Mouse (Mus musculus): ENCODE data around the gene Prss41.
A peak's percentile ranks its signal among the peaks of the same experiment; 100 is the strongest.
"Not testable (repeated sequence)": the region's sequence is repeated elsewhere in the genome, so short reads cannot be mapped to it uniquely, and the experiment has no call there.

Prss41 gene

GRCm38 (mm10) chr17:23843812-23844273, at the start of gene Prss41, which contains the start of gene Prss32:
TSS of gene Prss41 (minus strand) at chr17:23844172.
TSS of gene Prss32 (plus strand) at chr17:23843855.
- DNase-seq (ENCODE audit: low spot score): peak; percentile 73

- not testable (repeated sequence) for DNase-seq (ENCODE audit: low spot score)
Observed at GRCm38 (mm10) chr17:23880576-23880975, 36.6 kb upstream of the Prss41 start, which contains the start of the genes Dcpp1 and Dcpp2. TSS of gene Dcpp1 (plus strand) at chr17:23880876. TSS of gene Dcpp2 (plus strand) at chr17:23880880.

DNA sequence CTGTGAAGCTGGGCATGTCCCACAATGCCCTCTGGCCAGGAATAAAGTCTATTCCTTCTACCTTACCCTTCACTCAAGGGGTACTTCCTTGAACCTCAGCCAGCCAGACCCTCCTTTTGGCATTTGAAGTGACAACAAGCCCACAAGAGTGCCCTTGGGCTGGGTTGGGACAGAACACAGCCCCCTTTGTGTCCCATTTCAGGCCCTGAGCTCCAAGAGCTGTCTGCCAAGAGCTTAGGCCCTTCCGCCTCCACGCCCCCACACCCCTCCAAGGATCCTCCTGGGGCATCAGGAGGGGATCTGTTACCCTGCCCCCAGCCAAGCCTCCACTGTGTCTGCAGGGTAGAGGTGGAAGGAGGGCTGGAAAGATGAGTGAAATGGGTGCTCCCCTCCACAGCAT, 33.2 kb upstream of the Prss41 start:
- DNase-seq (ENCODE audit: low spot score): no peak

GRCm38 (mm10) chr17:23876741-23877140, 32.8 kb upstream of the Prss41 start:
- DNase-seq (ENCODE audit: low spot score): no peak

- peak; percentile 86 for DNase-seq (ENCODE audit: low spot score)
Observed at GRCm38 (mm10) chr17:23873884-23874856, 30.2 kb upstream of the Prss41 start.

DNA sequence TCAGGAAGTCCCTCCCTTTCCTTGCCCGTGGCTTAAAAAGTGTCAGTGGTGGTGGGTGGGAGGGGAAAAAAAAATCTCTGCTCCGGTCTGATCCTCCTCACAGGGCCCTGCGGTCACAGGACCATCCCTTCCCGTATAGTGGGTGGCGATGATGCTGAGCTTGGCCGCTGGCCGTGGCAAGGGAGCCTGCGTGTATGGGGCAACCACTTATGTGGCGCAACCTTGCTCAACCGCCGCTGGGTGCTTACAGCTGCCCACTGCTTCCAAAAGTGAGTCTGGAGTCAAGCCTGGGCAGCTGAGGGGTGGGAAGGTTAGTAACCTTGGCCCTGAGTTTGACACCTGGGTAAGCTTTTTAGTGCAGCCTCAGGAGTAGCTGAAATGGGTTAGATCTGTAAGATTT, 24.5 kb upstream of the Prss41 start:
- DNase-seq (ENCODE audit: low spot score): no peak

GRCm38 (mm10) chr17:23867756-23868155, 23.8 kb upstream of the Prss41 start, which contains the start of gene Prss21:
TSS of gene Prss21 (plus strand) at chr17:23868056.
- DNase-seq (ENCODE audit: low spot score): no peak

DNA sequence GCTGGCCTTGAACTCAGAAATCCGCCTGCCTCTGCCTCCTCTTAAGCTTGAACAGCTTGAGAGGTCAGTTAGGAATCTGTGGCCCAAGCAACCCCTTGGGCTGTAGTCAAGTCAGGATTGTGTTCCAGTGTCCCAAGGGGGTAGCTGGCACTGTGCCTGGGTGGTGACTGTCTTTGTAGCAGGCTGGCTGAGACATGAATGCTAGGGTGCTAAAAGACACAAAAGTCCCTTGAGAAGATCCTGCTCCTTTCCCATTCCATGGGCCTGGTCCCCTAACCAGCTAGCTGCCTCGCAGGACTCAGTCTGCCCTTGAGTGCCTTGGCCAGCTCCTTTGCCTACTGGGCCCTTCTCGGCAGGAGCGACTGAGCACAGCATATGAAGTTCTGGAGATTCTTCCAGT, 19.0 kb upstream of the Prss41 start:
- no peak for DNase-seq (ENCODE audit: low spot score)

DNA sequence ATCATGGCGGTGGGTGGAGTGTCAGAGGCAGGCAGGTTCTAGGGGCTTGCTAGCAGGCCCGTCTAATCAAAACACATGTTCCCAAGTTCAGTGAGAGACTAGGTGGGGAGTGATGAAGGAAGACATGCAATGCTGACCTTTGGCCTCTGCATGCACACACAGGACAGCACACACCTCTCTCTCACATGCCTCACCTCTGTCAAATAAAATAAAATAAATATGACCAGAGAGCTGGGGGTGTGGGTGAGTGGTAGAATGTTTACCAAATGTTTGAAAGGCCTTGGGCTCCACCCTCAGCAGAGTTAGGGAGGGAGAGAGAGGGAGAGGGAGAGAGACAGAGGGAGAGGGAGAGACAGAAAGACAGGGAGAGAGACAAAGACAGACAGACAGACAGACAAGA, 13.9 kb upstream of the Prss41 start:
- DNase-seq (ENCODE audit: low spot score): no peak

GRCm38 (mm10) chr17:23857193-23857592, 13.2 kb upstream of the Prss41 start:
- no peak for DNase-seq (ENCODE audit: low spot score)

DNA sequence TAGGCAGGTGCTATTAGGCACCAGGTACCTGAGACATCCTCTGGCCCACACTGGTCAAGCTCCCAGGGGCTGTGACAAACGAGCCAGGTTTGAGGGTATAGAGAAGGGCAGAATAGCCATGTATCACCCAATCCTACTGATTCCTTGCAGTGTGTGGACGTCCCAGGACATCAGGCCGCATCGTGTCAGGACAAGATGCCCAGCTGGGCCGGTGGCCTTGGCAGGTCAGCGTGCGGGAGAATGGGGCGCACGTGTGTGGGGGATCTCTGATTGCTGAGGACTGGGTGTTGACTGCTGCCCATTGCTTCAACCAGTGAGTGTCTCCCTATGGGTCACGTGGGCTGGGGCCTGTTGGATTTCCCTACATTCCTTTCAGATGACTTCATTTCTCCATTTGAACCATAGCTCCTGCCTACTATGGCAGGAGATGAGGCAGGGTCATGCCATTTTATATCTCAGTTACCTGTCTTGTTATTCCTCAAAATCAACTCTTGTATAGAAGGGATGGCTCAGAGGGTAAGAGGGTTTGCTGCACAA, 10.3 kb upstream of the Prss41 start:
- no peak for DNase-seq (ENCODE audit: low spot score)

DNA sequence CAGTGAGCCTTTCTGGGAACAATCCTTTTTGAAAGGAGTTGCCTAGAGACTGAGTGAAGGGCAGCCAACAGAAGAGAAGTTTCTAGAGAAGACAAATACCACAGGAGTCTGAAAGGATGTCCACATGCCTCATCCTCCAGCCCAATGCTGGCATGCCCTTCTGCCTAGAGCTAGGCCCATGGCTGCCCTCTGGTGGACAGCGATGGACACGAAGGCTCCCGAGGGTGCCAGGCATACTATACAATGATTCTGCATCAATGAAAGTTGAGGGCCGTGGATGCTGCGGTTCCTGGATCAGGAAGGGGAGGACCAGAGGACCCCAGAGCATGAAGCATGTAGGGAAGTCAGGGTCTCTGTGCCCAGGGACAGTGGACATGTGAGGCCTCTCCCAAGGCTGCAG, 9.3 kb upstream of the Prss41 start:
- peak; percentile 74 for DNase-seq (ENCODE audit: low spot score)

GRCm38 (mm10) chr17:23850853-23851749, 7.1 kb upstream of the Prss41 start:
- peak; percentile 86 for DNase-seq (ENCODE audit: low spot score)

DNA sequence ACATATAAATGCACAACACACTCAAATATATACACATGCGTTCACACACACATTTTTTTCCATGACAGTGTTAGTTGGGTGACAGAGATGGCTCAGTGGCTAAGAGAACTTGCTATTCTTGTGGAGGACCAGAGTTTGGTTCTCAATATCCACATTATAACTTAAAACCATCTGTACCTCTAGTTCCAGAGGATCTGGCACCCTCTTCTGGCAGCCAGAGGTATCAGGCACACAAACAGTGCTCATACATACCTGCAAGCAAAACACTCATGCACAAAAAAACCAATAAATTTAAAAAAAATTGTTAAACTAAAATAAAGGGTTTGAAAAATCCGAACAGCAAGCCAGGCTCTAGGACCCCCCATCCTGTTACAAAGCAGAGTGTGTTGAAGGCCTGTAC, 6.1 kb upstream of the Prss41 start:
- no peak for DNase-seq (ENCODE audit: low spot score)

- DNase-seq (ENCODE audit: low spot score): no peak
Observed at GRCm38 (mm10) chr17:23843141-23843811, 696 bp downstream of the Prss41 start.

- DNase-seq (ENCODE audit: low spot score): peak; percentile 89
Observed at GRCm38 (mm10) chr17:23841145-23841544, 2.8 kb downstream of the Prss41 start.

DNA sequence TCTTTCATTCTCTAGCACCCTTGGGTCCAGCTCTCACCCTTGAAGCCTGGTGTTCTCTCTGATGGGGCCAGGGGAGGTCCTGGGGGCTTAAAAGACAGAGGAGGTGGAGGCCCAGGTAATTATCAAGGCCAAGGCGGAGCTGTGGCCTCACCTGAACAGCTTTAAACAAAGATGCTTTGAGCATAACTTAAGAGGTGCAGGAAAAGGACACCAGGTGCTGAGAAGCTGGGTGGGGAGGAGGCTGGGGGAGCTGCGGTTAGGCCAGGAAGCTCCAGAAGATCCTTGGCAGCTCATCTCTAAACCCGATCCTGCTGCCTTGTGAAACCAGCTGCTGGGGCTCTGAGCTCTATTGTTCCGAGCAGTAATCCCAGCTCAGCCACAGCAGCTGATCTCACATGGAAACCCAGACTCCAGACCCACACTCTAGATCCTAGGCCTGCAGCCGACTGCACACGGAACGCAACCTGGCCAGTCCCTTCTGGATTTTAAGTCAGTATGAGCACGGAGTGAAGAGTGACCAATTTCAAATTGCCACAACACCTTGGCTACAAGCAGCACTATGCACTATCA, 7.9 kb downstream of the Prss41 start, which contains the start of gene Prss33:
Gene Prss33, minus strand, starts transcription at position 51 of the 570 bp plus-strand sequence.
- no peak for DNase-seq (ENCODE audit: low spot score)

DNA sequence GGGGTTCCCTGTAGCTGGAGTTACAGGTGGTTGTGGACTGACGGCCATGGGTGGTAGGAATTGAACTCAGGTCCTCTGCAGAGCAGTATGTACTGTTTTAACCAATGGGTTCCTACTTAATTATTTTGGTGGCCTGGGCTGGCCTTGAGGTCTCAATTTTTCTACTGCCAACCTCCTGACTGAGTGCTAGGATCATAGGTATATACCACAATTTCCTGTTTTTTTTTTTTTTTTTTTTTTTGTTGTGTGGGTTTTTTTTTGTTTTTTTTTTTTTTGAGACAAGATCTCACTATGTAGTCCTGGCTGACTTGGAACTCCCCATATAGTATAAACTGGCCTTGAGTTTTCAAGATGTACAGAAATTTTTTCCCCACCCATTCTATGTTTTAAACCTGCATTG, 12.8 kb downstream of the Prss41 start:
- no peak for DNase-seq (ENCODE audit: low spot score)

DNA sequence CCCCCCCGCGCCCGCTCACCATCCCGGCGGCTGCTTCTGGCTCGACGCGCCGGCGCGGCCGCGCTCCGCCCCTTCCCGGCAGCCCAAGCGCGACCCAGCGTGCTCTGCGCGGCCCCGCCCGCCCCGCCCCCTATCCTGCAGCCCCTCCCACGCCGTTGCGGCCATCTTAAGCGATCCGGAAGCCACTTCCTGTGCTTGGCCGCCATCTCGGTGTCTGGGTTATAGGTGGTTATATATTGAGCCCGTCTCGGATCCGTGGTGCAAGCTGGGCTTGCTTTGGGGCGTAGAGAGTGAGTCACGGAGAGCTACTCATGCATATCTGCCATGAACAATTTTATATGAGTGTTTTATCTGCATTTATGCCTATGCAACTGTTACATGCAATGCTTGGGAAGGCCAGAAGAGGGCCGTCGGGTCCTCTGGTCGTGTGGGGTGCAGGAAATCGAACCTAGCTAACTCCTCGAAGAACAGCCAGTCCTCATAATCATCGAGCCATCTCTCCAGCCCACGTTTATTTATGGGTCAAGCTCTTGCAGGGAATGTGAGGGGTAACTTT, 14.8 kb downstream of the Prss41 start, which contains the start of gene Elob:
Gene Elob, minus strand, starts transcription at position 73 of the 556 bp plus-strand sequence.
- DNase-seq (ENCODE audit: low spot score): peak; percentile 93

DNA sequence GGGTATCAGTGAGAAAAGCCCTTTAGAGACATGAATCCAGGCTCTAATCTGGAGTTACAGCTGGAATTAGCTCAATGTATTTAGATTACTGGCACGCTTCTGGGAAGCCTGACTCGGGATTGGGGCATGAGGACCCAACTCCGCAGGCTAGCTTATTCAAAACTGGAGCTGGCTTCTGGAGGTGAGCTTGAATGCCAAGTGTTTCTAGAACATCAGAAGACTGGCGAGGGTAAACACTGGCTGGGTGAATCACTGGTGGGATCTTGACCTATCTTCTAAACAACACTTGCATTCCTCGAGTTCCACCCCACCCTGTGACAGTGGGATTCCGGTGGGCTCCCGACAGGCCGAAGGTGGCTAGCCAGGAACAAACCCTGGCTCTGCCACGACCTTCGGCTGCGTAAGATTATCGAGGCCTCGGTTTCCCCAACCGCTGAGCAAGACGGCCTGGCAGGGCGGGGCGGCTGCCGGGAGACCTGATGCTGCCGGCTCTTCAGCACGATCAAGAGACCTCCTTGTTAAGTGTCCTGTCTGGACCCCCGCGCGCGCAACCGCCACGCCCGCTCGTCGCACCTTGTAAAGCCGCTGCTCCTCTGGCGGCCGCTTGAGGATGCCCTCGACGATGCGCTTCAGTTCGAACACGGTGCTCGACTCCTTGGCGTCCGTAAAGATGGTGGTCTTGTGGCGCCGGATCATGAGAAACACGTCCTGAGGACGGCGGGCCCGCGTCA, 15.5 kb downstream of the Prss41 start:
- DNase-seq (ENCODE audit: low spot score): peak; percentile 76

Data from embryo, embryonic 10 days (tissue).